Mouse (Mus musculus) common myeloid progenitor, adult 5-6 weeks (primary cell): ENCODE measurements around the gene Cdkl1. TPM values are rescaled to one million over a fixed set of nuclear protein-coding genes. Genes with fewer than 3 reads are reported as not detected.

Experiments
- ATAC-seq: replicated peaks from 2 replicates; pipeline ENCODE4 v1.8.0; 2016; ENCODE audit warnings: low read depth, mild to moderate bottlenecking, moderate TSS enrichment, inconsistent platforms; ENCODE audit not compliant: poor library complexity, severe bottlenecking
- total RNA-seq: library from RNA; stranded (forward); fragments of 200-1000, 187-1606 nt; gene quantifications from 2 replicates; pipeline ENCODE4 v1.2.3, GENCODE M21; 2017

Cdkl1 gene
- total RNA-seq, 1 experiment from 2014 or later = 0.09 TPM

DNA sequence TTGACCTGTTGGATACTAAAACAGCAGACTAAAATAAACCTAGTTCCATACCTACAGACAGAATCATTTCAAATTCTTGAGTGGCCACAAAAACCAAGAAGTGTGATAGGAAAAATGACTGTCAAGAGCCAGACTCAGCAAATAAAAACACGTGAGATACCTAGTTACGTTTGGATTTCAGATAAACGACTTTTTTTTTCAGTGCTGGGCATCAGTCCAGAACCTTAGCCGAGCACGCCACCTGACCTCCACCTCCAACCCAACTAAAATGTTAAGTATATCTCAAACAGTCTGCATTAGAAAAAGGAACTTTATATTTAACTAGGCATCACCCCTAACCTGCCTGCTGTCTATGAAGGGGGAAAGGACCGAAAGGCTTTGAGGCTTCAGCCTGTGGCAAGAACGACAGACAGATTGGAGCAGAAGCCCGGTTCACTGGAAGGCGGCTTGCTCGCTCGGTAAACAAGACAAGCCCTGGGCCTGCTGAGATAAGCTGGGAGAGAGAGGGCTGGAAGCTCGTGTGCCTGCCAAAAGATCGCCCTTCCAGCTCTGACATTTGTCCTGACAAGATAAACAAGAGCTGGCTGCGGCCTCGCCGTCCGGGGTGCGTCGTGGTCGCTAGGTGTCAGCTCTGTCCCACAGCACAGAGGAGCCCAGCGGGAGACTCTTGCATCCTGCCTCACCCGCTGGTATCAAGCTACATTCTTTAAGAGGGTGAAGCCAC is 33.5 kb downstream of the Cdkl1 start:
- ATAC-seq = peak; percentile 91

DNA sequence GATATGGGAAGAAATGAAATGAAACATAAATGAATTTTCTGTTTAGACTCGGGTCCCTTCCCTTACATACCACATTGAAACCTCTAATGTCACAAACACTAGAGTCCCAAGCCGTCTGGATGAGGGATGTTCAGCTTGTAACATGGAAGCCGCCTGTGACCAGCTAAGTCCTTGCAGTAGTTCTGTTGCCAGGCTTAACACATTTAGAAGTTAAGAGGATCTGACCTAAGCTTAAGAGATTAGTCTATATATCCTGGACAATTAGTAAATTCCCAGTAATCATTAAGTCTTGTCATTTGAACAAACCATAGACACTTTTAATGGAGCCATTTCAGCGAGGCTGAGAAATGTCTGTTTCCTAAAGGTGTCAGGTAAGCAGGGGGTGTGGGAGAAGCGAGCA is 35.1 kb downstream of the Cdkl1 start:
- ATAC-seq = no peak

DNA sequence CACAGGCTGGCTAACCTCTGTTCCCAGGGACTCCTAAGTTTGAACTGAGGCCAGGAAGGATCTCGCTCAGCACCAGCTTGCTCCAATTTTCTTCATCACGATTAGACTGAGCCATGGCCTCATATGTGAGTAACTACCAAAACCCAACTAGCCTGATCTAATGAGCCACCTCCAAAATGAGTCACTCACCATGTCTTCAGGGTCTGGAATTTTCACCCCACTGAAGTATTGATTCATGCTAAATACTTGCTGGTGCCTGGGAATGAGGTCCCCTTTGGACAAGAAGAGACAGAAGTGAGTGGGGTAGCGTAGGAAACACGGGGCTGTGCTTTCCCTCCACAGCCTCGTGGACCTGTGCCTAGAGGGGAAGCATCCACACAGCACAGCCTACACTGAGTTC is 37.1 kb downstream of the Cdkl1 start:
- ATAC-seq = no peak

DNA sequence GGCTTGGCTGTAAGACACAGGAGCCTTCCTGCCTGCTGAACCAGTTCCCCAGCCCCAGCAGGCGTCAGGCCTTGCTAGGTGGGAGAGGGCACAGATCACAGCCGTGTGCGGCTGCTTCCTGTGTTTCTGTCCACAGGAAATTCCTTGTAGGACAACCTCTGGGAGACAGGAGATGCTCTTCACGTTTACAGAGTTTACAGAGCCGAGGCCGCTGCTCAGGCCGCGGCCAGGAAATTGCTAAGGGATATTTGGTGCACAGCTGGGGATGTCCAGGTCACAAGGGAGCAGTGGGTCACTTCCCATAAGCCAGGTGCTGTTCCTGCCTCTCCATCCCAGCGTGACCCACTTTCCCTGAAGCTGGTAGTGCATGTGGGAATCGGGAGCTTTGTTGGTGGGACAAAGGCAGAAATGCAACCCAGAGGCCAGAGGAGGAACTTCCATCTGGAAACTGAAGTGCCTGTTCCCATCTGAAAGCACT is 39.2 kb downstream of the Cdkl1 start:
- no peak for ATAC-seq

DNA sequence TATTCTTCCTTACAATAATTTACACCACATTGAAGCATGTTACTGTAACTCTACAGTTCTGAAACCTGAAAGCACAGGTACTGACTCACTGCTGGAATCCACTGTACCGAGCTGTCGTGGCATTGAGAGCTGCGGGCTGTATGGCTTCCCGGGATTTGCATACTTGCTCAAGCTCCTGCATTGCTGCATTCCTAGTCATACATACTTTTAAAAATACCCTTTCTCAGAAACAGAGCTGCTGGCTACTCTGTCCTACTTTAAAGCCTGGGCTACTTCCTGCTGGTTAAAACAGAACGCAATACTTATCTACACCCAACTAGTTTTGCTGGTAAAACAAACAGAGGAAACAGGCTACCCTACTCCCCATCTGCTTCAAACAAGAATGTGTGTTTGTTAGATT is 46.9 kb downstream of the Cdkl1 start:
- ATAC-seq = no peak

DNA sequence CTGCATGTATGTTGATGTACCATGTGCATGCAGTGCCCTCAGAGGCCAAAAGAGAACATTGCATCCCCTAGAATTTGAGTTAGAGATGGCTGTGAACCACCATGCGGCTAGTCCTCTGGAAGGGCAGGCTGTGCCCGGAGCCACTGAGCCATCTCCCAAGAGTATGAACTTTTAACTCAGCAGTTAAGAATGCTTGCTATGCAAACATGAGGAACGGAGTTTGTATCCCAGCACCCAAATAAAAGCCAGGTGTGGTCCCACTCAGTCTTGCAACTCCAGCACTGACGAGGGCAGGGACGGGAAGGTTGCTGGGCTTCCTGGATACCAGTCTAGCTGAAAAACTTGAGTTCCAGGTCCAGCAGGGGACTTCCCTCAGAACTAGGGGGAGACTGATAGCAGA is 49.1 kb downstream of the Cdkl1 start:
- ATAC-seq = no peak

DNA sequence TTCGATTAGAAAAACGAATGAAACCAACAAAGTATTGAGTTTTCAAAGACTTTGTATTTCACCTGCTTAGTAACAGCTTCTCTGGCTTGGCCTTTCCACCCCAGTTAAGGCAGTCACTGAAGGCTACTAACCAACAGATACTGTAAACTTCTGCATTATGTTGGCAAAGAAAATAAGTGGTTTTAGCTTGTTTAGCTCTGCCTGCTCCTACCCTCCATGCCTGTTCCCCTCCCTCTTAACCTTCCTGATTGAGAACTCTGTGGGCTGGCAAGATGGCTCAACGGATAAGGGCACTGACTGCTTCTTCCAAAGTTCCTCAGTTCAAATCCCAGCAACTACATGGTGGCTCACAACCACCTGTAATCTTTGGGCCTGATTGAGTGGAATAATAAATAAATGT is 57.1 kb downstream of the Cdkl1 start:
- ATAC-seq = peak; percentile 54

DNA sequence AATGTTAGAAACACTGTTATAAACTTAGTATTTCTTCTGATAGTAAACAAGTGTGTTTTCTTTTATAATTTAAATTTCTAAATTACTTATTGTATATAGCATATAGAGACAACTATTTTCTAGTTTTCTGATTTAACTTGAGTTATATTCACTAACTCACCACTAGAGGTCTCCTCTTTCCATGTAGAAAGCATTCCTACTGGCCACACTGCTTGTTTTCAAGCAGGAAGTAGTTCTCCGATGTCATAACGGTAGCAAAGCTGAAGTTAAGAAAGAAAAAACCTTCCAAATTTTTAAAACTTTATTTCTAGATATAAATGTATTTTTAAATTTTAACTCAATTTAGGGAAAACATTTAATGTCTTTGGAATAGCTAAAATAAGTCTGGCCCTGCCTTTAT is 57.5 kb downstream of the Cdkl1 start:
- peak; percentile 98 for ATAC-seq

DNA sequence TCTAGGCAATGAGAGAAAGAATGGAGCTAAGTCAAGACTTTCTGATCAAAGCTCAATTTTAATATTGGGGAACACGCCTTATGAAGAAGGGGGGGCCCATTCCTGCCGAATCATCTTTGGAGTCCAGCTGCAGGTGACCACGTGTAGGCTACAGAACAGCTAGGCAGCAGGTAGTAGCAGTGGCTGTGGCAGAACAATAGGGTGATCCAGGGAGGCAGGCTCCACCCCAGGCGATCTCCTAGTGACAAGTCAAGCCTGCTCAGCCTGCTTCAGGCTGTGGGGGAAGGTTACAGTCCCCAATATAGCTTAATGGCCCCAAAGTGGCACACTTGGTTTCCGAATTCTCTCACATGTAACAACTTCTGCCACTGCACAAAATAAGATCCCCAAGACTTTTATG is 58.8 kb downstream of the Cdkl1 start:
- ATAC-seq = no peak

DNA sequence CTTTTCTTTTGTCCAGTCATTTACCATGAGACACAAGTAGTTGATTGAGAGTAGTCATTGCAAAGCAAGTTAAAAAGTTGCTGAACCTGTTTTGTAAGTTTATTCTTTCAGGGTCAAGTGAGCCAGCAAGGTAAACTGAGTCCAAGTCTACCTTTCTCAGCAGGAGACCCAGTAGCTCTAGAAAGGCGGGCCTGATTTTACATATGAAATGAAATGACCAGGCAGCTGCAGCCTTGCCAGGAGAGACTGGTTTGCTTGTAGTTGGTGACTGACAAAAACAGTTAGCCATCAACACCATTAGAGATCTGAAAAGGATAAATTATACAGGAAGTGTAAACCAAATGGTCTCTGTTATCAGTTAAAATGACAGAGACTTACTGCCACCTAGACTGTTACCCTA is 60.8 kb downstream of the Cdkl1 start:
- ATAC-seq = no peak

DNA sequence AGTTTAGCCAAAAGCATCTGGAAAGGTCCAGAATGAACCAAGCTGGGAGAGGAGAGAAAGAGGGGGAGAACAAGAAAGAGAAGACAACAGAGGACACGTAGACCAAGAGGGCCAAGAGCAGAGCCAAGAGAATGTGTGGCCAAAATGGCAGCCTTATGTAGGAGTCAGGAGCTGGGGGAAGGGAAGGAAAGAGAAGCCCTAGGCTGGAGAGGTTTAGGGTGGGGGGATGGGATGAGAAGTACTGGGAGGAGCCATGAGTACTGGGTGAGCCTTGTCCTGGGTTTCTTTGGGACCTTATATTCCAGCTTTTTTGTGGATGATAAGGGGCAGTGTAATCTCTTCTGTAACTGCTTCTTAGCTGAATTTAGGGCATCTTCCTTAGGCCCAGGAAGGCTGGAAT is 61.8 kb downstream of the Cdkl1 start:
- ATAC-seq = no peak

DNA sequence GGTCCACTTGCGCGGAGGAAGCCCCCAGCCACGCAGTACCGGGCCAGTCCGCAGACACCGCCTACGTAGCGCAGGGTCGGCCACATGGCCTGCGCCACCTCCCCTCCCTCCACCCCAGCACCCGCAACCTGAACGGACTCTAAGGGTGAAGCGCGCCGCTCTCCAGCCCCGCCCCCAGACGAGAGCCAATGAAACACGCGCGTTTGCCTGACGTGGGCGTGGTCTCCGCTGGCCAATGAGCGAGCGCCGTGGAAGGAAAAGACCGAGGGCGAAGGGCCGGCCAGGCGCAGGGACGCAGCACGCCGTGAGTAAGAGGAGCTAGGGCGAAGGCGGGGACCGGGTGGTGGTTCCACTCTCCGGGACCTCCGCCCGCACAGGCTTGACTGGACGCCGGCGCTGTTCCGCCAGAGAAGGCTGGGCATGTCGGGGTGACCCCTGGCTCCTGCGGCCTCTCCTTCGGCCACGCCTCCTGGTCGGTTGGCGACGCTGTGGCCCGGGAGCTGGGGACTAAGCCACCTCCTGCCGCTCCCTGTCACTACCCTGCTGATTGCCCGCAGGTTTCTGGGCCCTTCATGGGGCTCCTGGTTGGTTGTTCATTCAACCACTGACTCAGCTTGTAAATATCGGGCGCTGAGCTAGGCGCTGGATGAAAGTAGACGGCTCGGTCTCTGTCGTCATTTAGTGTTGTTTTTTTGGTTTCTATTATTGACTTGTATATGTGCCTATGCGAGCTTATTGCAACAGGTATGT is 66.2 kb downstream of the Cdkl1 start, which contains the start of the genes L2hgdh and Atp5s:
TSS of gene L2hgdh (minus strand) at position 163 of the 750 bp plus-strand sequence.
TSS of gene Atp5s (plus strand) at position 240 of the 750 bp plus-strand sequence.
- ATAC-seq = peak; percentile 95

DNA sequence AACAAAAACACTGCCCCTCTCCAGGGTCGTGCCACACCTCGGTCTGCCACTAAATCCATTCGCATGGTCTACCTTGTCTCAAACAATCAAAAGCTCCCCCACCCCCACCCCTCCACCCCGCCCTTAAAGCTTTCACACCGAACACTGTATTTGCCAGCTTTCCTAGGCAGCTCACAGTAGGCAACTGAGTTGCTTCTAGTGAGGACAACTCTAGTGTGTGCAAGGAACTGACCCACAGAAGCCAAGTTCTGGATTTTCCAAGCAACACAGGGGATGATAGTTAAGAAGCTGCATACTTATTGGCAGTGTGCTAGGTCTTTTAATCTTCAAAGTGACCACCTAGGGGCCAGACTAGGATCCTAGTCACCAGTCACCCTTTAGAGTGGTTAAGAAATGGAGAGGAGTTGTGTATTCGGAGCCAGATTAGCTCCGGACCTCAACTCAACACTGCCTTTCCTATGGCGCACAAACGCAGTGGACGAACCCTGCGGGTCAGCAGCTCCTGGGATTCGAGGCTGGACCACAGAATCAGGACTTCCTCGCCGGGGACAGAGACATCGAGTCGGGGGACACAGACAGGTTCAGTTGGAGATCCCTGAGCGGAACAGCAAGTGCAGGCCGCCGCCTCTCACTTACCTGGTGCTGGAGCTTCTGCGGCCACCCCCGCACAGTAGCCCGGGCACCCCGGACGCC is 66.9 kb downstream of the Cdkl1 start:
- ATAC-seq = peak; percentile 4; the same call in 1 of the 2 replicates

DNA sequence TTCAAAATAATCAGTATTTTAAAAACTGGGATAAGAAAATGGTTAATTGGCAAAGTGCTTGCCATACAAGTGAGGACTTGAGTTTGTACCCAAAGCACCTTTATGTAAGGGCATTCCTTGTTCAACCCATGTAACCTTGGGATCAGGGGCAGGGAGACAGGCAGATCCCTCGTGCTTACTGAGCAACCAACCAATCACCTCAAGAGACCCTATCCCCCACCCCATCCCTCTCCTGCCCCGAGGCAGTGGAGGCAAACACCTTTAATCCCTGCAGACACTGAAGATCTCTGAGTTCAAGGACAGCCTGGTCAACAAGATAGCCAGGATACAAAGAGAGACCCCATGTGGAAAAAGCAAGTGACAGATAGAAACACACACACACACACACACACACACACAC is 67.7 kb downstream of the Cdkl1 start:
- no peak for ATAC-seq

DNA sequence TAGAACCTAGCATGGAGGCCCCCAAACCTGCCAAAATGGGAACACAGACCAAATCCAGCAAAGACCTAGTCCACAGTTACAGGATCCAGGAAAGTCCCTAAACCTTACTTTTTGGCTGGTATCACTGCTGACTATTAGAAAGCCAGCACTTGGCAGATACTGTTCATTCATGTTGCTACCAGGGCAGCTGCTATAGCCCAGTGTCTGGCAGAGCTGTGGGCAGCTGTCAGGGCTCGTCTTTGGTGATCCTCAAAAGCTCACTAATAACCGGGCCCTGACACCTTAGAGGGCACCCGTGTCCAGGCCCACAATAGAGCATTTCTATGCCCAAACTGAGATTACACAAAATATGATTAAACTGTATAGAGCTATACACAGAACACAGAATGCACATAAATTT is 68.2 kb downstream of the Cdkl1 start:
- ATAC-seq = no peak

DNA sequence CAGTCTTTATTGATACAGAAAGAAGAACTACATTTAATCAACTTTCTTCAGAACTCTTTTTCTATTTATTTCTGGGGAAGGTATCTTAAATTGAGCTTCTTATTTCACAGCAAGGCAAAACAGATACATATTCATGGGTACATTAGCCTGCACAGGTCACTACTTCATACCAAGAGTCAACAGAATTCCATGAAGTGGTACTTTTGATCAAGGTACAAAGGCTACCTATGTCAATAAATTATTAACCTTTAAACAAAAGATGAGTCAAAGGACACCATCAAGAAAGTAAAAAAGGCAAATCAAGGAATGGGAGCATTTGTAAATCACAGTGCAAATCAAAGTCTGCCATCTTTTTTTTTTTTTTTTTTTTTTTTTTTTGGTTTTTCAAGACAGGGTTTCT is 77.4 kb downstream of the Cdkl1 start:
- no peak for ATAC-seq

DNA sequence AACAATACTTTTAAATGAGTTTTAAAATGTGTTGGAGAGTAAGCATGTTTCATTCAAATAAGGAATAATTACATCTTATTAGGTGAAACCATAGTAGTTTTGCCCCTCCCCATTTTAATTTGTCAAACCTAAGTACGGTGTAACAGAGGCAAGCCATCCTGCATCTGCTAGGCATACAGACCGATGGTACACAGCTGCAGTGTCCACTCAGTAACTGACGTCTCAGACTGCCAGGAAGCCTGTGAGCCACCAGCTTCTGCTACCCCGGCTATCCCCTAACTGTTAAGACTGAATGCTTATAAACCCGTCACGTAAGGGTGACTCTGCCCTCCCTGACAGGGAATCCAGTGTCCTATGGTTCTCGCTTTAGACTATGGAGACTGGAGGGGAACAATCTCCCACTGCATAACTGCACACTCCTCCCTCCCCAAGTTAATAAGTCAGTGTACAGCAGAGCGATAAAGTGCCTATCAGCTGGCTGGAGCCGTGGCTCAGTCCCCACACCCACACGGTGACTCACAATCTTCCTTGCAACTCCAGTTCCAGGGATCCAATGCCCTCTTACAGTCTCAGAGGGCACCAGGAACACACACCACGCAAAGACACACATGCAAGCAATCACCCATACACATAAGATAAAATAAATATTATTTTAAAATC is 86.1 kb downstream of the Cdkl1 start:
- ATAC-seq = no peak

DNA sequence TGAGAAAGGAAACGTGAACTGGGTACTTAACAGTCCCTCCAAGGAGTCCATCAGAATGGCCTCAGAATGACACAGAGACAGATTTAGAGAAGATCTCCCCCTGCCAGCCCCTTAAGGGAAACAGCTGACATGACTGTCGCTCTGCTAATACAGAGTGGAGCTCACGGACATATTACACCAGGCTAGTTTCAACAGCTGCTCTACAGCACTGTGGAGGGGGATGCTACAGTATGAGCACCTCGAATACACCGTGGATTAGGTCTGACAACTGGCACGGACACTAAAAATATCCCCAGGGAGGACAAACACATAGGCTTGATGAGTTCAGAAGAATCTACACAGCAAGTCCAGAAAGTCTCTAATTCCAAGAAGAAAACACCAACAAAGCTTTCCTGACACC is 92.7 kb downstream of the Cdkl1 start:
- ATAC-seq = no peak
